Mouse (Mus musculus) megakaryocyte, embryonic 14.5 days (primary cell): ENCODE data around the gene Gdf1.

ENCODE experiments used
- FLI1 ChIP-seq: IDR thresholded peaks from 2 replicates; pipeline ENCODE4 v1.6.1; 2012; ENCODE audit warnings: low read length, inconsistent platforms, mixed read lengths
- GATA1 ChIP-seq: IDR thresholded peaks from 3 replicates; pipeline ENCODE4 v1.6.1; 2012; ENCODE audit warnings: mixed read lengths, low read length, inconsistent platforms, borderline replicate concordance

DNA sequence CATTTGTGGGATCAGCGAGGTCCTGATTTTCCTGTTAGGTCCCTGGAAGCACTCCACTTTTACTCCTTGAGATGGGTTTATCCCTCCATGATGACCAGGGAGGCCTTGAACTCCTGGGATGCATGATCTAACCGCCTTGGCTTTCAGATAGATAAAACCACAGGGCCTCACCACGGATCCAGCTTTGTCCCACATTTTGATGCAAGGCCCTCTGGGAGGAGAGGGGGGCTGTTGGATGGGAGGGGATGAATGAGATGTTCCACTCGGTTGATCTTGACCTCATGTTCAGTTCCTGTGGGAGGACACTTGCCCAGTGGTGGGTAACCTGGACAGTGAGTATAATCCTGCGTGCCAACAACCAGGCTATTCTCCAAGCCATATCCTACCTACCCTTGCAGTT is 45.2 kb upstream of the Gdf1 start:
- TF ChIP-seq GATA1, result no peak
- TF ChIP-seq FLI1, result no peak
